Mouse (Mus musculus) intestine, postnatal 0 days (tissue): Measurements from ENCODE around the gene Zfp277. TPM values are rescaled to one million over a fixed set of nuclear protein-coding genes. Genes with fewer than 3 reads are reported as not detected.

Source experiments
- ATAC-seq: fragments of 200-750 bp; cut with Nextera tagmentation; 2 replicates; pipeline ENCODE4 v1.8.0; 2017; ENCODE audit warnings: mild to moderate bottlenecking, moderate TSS enrichment, moderate library complexity
- H3K27ac ChIP-seq: fragments of 300-500 bp; sonication (generic); 2 replicates; pipeline ENCODE4 v1.5.1; 2014; ENCODE audit warnings: mild to moderate bottlenecking, low read depth, low read length, moderate library complexity
- H3K27me3 ChIP-seq: fragments of 300-500 bp; sonication (generic); replicated peaks from 2 replicates; pipeline ENCODE4 v1.6.1; 2014; ENCODE audit warnings: low read length, mixed read lengths; ENCODE audit not compliant: control insufficient read depth, insufficient read depth
- H3K36me3 ChIP-seq: fragments of 300-500 bp; sonication (generic); 2 replicates; pipeline ENCODE4 v1.6.1; 2014; ENCODE audit warnings: mild to moderate bottlenecking, moderate library complexity; ENCODE audit not compliant: control insufficient read depth, insufficient read depth
- H3K4me1 ChIP-seq: fragments of 300-500 bp; sonication (generic); replicated peaks from 2 replicates; pipeline ENCODE4 v1.6.1; 2014; ENCODE audit warnings: antibody characterized with exemption, low read length, mixed read lengths; ENCODE audit not compliant: control insufficient read depth, insufficient read depth
- H3K4me2 ChIP-seq: fragments of 300-500 bp; sonication (generic); replicated peaks from 2 replicates; pipeline ENCODE4 v1.6.1; 2014; ENCODE audit warnings: low read depth, mild to moderate bottlenecking, moderate library complexity
- H3K4me3 ChIP-seq: fragments of 300-500 bp; sonication (generic); 2 replicates; pipeline ENCODE4 v1.5.1; 2014; ENCODE audit warnings: low read depth, low read length
- H3K9ac ChIP-seq: fragments of 300-500 bp; sonication (generic); 2 replicates; pipeline ENCODE4 v1.6.1; 2014; ENCODE audit warnings: mild to moderate bottlenecking, low read depth, low read length
- H3K9me3 ChIP-seq: fragments of 300-500 bp; sonication (generic); 2 replicates; pipeline ENCODE4 v1.6.1; 2016; ENCODE audit warnings: mixed run types; ENCODE audit not compliant: control insufficient read depth
- CTCF ChIP-seq: sonication (generic); IDR thresholded peaks from 2 replicates; pipeline ENCODE4 v1.5.1; 2016; ENCODE audit warnings: low read depth, mild to moderate bottlenecking, control low read depth, antibody characterized with exemption, moderate library complexity
- WGBS: fragments of 180-500 bp; shearing (Covaris S2); extraction: QIAGEN DNeasy Blood & Tissue Kit; methylation state at CpG from one replicate; pipeline ENCODE4 v1.1.7; 2014; 5-methylcytosine and 5-hydroxymethylcytosine counted together
- polyA plus RNA-seq: library from polyadenylated mRNA; unstranded; fragments of >200 nt; fragmentation: Nextera tagmentation; extraction: Ambion mirVana; gene quantifications from 2 replicates; pipeline ENCODE4 v1.2.1, GENCODE M21; 2015

The Zfp277 gene
- polyA plus RNA-seq, 1 experiment from 2014 or later: 19.9 TPM

GRCm38 (mm10) chr12:40446450-40447381, 1.0 kb upstream of the Zfp277 start:
- under 1% methylated on average over 44 of the region's 44 CpGs for WGBS
- no peak; the same call in 1 of the 2 replicates for ATAC-seq

GRCm38 (mm10) chr12:40445206-40445605, 496 bp downstream of the Zfp277 start:
- Histone ChIP-seq H3K36me3 (no peaks in the 10 kb centered on the region), H3K27me3 (no peaks in the 10 kb centered on the region), H3K4me2 (peak overlapping the region; percentile 94), H3K4me1 (no peaks in the 10 kb centered on the region), H3K9ac (peak overlapping the region; percentile 59), H3K4me3 (peak overlapping the region; percentile 98), H3K27ac (peak overlapping the region; percentile 71), H3K9me3 (no peaks in the 10 kb centered on the region)
- no peak for TF ChIP-seq CTCF
- ATAC-seq: peak; percentile 63
- under 1% methylated on average over 16 of the region's 16 CpGs for WGBS

More at GRCm38 (mm10) chr12:40446450-40447381, 1.0 kb upstream of the Zfp277 start:
- no peaks in the 10 kb centered on the region for H3K9me3 ChIP-seq
- no peak overlapping the region for H3K27ac ChIP-seq
- H3K4me2 ChIP-seq: peak overlapping the region; percentile 94
- no peaks in the 10 kb centered on the region for H3K27me3 ChIP-seq
- H3K9ac ChIP-seq: peak overlapping the region; percentile 58
- peak overlapping the region; percentile 98 for H3K4me3 ChIP-seq
- peak; percentile 22; the same call in 1 of the 2 replicates for TF ChIP-seq CTCF
- no peaks in the 10 kb centered on the region for H3K36me3 ChIP-seq
- no peaks in the 10 kb centered on the region for H3K4me1 ChIP-seq

- H3K4me2 ChIP-seq: no peak overlapping the region
- 47% methylated on average over 2 of the region's 2 CpGs for WGBS
- H3K4me3 ChIP-seq: no peak overlapping the region
- no peak overlapping the region for H3K27ac ChIP-seq
- no peaks in the 10 kb centered on the region for H3K27me3 ChIP-seq
- no peak for TF ChIP-seq CTCF
- no peaks in the 10 kb centered on the region for H3K36me3 ChIP-seq
- no peak overlapping the region for H3K9ac ChIP-seq
- no peaks in the 10 kb centered on the region for H3K9me3 ChIP-seq
- ATAC-seq: no peak
- no peaks in the 10 kb centered on the region for H3K4me1 ChIP-seq
Observed at GRCm38 (mm10) chr12:40438049-40438448, 7.7 kb downstream of the Zfp277 start.

DNA sequence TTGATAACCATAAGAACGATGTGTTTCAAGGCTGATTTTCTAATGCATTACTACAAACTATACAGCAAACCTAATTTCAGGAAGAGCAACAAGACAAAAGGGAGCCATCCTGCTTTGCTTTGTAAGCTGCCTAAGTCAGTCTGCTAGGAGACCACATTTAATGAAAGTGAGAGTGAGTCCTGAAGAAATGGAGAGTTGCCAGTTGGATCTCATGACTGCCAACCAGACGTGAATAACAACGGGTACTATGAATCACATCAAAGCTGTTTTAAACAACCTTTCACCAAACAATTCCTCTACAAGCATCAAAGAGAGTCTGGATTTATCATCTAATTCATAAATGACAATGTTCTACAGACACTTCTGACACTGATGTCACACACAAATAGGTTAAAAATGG, 11.6 kb downstream of the Zfp277 start:
- no peak overlapping the region for H3K27ac ChIP-seq
- TF ChIP-seq CTCF: no peak
- ATAC-seq: no peak
- WGBS: 42% methylated on average over 3 of the region's 3 CpGs
- no peak overlapping the region for H3K4me3 ChIP-seq
- H3K4me1 ChIP-seq: no peaks in the 10 kb centered on the region
- H3K9ac ChIP-seq: no peak overlapping the region
- no peak overlapping the region for H3K4me2 ChIP-seq
- no peaks in the 10 kb centered on the region for H3K27me3 ChIP-seq
- no peaks in the 10 kb centered on the region for H3K9me3 ChIP-seq
- no peaks in the 10 kb centered on the region for H3K36me3 ChIP-seq

- no peaks in the 10 kb centered on the region for H3K27me3 ChIP-seq
- H3K4me3 ChIP-seq: no peak overlapping the region
- H3K36me3 ChIP-seq: no peaks in the 10 kb centered on the region
- H3K4me1 ChIP-seq: no peaks in the 10 kb centered on the region
- WGBS: 92% methylated on average over 5 of the region's 5 CpGs
- H3K4me2 ChIP-seq: no peak overlapping the region
- no peak for ATAC-seq
- H3K27ac ChIP-seq: no peak overlapping the region
- H3K9me3 ChIP-seq: no peaks in the 10 kb centered on the region
- H3K9ac ChIP-seq: no peak overlapping the region
- no peak for TF ChIP-seq CTCF
Observed at GRCm38 (mm10) chr12:40431075-40431474, 14.6 kb downstream of the Zfp277 start.

DNA sequence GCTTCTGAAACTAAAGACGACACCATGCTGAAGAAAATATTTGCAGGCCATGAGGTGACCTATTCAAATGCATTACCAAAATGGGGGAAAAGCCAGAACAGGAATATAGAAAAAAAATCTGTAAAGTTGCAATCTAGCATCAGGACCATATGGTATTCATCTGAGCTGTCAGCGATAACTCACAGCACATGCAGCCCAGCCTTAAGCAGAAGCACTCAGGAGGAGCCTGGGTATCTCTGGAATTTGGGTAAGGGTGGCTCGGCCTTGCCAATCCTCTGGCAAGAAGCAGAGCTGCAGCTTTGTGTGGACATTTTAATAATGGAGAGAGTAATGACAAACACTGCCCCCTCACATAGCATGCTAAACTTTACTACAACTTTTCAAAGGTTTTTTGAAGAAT, 15.7 kb downstream of the Zfp277 start:
- no peak for TF ChIP-seq CTCF
- 70% methylated on average over 3 of the region's 3 CpGs for WGBS
- no peak for ATAC-seq
- no peaks in the 10 kb centered on the region for H3K9me3 ChIP-seq
- no peaks in the 10 kb centered on the region for H3K4me1 ChIP-seq
- H3K27ac ChIP-seq: no peak overlapping the region
- H3K9ac ChIP-seq: no peak overlapping the region
- no peak overlapping the region for H3K4me3 ChIP-seq
- no peaks in the 10 kb centered on the region for H3K27me3 ChIP-seq
- H3K4me2 ChIP-seq: no peak overlapping the region
- H3K36me3 ChIP-seq: no peaks in the 10 kb centered on the region
